13 mouse cellular contexts compared by ENCODE assay signal in the genomic region with DNA sequence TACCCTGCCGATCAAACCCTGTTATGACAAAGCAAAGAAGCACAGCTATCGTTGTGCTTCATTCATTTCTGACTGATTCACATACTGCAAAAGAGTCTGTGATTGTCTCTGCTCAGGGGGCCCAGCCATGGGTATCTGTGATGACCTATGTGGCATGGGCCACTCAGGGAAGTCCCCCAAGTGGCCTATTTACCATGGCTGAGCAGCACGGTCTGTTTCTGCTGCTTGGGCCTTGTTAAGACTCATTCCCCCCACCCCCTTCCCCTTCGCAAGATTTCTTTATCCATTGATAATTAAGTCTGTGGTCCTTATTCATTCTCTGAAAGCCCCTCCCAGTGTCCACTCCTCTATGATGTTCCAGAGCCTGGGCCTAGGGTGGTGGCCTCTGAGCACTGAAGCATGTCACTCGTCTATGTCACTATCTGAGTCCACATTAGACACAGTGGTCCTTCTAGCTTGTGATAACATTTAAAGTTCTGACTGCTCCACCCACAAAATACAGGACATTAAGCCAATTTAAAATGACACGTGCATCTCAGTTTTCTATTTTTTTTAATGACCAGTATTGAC.
"Had no signal": no experiment of that assay in that cellular context is flagged by ENCODE, and none has a peak within 500 bp of the region (broad histone marks: within the 10 kb centered on the region; RNA-seq: fewer than 3 reads in every experiment).

No protein-coding gene starts in this region.

- H3K9me3 ChIP-seq: limb, embryonic 13.5 days; neural tube, embryonic 13.5 days had no signal

- H3K4me1 ChIP-seq: limb, embryonic 13.5 days; neural tube, embryonic 13.5 days had no signal

- H3K4me3 ChIP-seq: limb, embryonic 13.5 days; neural tube, embryonic 13.5 days had no signal

- H3K36me3 ChIP-seq: limb, embryonic 13.5 days; neural tube, embryonic 13.5 days had no signal

- H3K27me3 ChIP-seq: limb, embryonic 13.5 days; neural tube, embryonic 13.5 days had no signal

- H3K27ac ChIP-seq: limb, embryonic 13.5 days; liver, embryonic 14.5 days; neural tube, embryonic 13.5 days had no signal

- DNase-seq: kidney, adult 8-10 months; kidney, postnatal 36 days; layer of hippocampus, adult 9-11 months; layer of hippocampus, postnatal 36 days; left cerebral cortex, postnatal 4 days; lung, adult 18-20 months; right cerebral cortex, adult 18-20 months; right cerebral cortex, postnatal 25 days; thymus, postnatal 4 days had no signal

- H3K9ac ChIP-seq: limb, embryonic 13.5 days; liver, embryonic 14.5 days; neural tube, embryonic 13.5 days had no signal

- H3K4me2 ChIP-seq: limb, embryonic 13.5 days; neural tube, embryonic 13.5 days had no signal

- ATAC-seq: intestine, postnatal 0 days had no signal
